Mouse (Mus musculus) spleen, adult 2 months (tissue): ENCODE measurements around the gene Bcl7c.

ENCODE experiments used
- CTCF ChIP-seq: fragments of 200-500 bp; IDR thresholded peaks from 2 replicates; pipeline ENCODE4 v1.5.1; 2011; ENCODE audit warnings: mild to moderate bottlenecking, inconsistent platforms; ENCODE audit not compliant: insufficient read depth, insufficient read length, insufficient replicate concordance; ENCODE audit errors: extremely low read depth
- POLR2A ChIP-seq: fragments of 200-500 bp; IDR thresholded peaks from 2 replicates; pipeline ENCODE4 v1.6.1; 2011; ENCODE audit warnings: low read depth, low read length, inconsistent platforms

DNA sequence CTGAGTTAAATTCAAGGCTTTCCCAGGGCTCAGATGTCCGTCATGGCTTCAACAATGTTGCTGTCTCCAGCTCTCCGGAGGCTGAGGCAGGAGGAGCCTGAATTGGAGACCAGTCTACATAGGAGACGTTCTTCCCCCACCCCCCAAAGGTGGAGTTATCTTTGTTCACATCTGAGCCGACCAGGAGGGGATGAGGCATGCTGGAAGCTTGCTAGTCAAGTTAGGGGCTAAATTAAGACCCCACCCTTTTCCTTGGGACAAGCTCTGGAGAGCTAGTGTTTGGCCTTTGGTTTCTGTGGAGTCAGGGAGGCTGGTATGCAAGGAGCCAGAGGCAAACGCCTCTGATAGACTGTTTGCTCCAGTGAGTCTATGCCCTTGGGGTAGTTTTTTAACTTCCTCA, 44.4 kb upstream of the Bcl7c start:
- TF ChIP-seq CTCF (no peak), POLR2A (no peak)
